Mouse (Mus musculus): ENCODE results near the gene Masp1. TPM values are rescaled to one million over a fixed set of nuclear protein-coding genes. Genes with fewer than 3 reads are reported as not detected.

The Masp1 gene
- polyA plus RNA-seq, 1 experiment, result 14.2 TPM

DNA sequence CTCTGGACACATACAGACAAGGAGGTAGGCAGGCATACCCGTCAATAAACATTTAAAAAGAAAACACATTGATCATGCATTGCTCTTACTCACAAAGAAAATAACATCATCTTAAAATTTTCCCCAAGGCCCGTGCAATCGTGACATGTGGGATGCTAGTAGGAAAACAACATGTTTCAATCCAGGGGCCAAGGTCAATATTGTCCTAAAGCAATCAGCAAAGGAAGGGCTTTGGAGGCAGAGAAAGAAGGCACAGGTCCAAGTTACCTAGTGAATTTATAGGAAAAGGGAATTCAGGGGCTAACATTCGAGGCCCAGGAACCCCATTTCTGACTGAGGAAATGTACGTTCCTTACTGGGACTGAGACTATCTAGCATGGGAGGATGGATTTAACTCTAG, 3.4 kb downstream of the Masp1 start:
- H3K27ac ChIP-seq (ENCODE audit: insufficient read depth, low read length), result no peak overlapping the region
- H3K4me1 ChIP-seq (ENCODE audit: control insufficient read depth, insufficient read depth, low read length), result peaks cover 8% of the 10 kb centered on the region; the same call in 1 of the 2 replicates
- TF ChIP-seq POLR2A (IDR thresholded peaks at IDR 0.05; ENCODE audit: extremely low read depth, insufficient read depth, low read length) (no peak), CTCF (IDR thresholded peaks at IDR 0.05; ENCODE audit: extremely low read depth, insufficient read depth, low read length) (no peak)
- H3K4me3 ChIP-seq (ENCODE audit: insufficient read depth, low read length), result no peak overlapping the region

DNA sequence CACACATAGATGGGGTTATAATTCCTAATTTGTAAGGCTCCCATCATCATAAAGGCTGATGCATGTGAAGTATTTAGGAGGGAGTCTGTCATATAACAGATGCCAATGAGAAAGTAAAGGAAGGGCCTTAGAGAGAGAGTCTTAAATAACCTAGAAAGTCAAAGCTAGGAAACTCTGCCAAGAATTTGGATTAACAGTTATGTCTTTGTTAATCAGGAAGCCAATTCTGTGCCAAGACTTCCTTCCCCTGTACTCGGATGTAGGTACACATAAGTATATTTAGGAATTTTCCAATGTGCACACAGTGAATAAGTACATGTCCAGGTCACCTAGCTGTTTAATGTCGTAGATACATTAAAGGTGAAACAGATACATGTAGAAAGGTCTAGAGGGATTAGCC, 4.0 kb downstream of the Masp1 start:
- Histone ChIP-seq H3K27ac (ENCODE audit: insufficient read depth, low read length) (no peak overlapping the region), H3K4me1 (ENCODE audit: control insufficient read depth, insufficient read depth, low read length) (peaks cover 8% of the 10 kb centered on the region; the same call in 1 of the 2 replicates), H3K4me3 (ENCODE audit: insufficient read depth, low read length) (no peak overlapping the region)
- TF ChIP-seq POLR2A (IDR thresholded peaks at IDR 0.05; ENCODE audit: extremely low read depth, insufficient read depth, low read length), result no peak
- TF ChIP-seq CTCF (IDR thresholded peaks at IDR 0.05; ENCODE audit: extremely low read depth, insufficient read depth, low read length), result no peak

DNA sequence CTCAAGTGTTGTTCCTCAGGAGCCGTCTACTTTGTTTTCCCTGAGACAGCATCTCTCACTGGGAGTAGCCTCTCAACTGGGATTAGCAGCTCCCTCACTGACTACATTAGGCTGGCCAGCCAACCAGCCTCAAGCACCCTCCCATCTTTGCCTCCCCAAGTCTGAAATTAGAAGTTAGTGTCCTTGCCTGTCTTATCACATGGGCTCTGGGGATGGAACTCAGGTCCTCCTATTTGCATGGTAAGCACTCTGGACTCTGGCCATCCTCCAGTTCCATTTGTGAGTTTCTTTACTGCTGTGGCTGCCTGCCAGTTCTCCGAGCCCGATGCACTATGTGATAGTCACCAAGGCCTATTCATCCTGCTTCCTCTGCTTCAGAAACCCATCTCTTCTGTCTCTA, 4.8 kb downstream of the Masp1 start:
- Histone ChIP-seq H3K4me3 (ENCODE audit: insufficient read depth, low read length) (no peak overlapping the region), H3K27ac (ENCODE audit: insufficient read depth, low read length) (no peak overlapping the region), H3K4me1 (ENCODE audit: control insufficient read depth, insufficient read depth, low read length) (peaks cover 8% of the 10 kb centered on the region; the same call in 1 of the 2 replicates)
- TF ChIP-seq POLR2A (IDR thresholded peaks at IDR 0.05; ENCODE audit: extremely low read depth, insufficient read depth, low read length), result no peak
- no peak for TF ChIP-seq CTCF (IDR thresholded peaks at IDR 0.05; ENCODE audit: extremely low read depth, insufficient read depth, low read length)

DNA sequence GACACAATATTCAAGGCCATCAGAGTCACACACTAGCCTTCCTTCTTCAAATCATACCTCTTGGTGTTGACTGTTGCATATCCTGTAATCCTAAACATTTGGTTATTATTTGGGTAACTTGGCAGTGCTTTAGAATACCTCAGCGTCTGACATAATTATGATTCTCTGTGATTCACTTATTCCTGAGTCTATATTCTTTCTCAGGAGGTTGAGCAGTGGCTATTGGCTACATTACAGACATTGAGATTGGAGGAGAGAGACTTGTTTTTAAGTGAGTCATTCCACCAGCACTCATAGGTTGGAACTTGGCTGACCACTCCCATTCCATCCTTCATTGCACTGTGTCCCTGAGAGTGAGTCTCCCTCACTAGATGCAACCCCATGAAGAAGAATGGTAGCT, 7.2 kb downstream of the Masp1 start:
- Histone ChIP-seq H3K4me3 (ENCODE audit: insufficient read depth, low read length) (no peak overlapping the region), H3K4me1 (ENCODE audit: control insufficient read depth, insufficient read depth, low read length) (peaks cover 5% of the 10 kb centered on the region; the same call in 1 of the 2 replicates), H3K27ac (ENCODE audit: insufficient read depth, low read length) (no peak overlapping the region)
- TF ChIP-seq CTCF (IDR thresholded peaks at IDR 0.05; ENCODE audit: extremely low read depth, insufficient read depth, low read length) (no peak), POLR2A (IDR thresholded peaks at IDR 0.05; ENCODE audit: extremely low read depth, insufficient read depth, low read length) (no peak)

DNA sequence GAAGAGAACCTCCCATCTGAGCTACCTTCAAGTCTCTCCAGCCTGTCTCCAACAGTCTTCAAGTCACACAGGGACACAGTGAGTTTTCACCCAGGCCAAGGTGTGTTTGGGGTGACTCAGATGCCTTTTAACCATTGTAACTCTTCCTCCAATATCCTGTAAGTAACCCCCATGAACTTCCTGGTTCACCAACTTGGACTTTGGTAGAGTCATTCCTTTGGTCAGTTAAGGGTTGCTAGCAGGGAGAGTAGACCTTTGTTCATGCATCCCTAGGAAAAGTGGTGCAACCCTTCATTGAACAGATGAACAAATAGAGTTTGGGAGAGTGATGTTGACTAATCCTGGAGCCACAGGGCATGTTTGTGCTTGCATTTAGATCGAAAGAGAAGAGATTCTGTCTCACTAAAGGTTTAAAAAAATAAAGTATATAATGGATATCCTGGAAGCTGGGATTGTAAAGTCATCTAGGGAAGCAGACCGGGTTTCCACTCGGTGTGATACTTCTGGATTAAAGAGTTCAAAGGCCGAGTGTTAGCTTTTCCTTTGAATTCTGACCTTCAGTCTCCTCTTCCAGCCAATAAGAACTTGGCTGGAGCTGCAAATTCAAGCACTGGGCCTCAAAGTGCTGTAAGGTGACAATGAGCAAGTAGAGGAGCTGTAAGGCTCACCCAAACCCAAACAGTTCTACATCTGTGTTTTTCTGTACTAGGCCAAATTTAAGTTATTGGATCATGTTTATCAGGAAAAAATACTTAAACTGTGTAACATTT, 9.3 kb downstream of the Masp1 start:
- H3K4me1 ChIP-seq (ENCODE audit: control insufficient read depth, insufficient read depth, low read length), result no peaks in the 10 kb centered on the region; the same call in 1 of the 2 replicates
- no peak overlapping the region for H3K4me3 ChIP-seq (ENCODE audit: insufficient read depth, low read length)
- H3K27ac ChIP-seq (ENCODE audit: insufficient read depth, low read length), result no peak overlapping the region
- TF ChIP-seq CTCF (IDR thresholded peaks at IDR 0.05; ENCODE audit: extremely low read depth, insufficient read depth, low read length), result no peak
- TF ChIP-seq POLR2A (IDR thresholded peaks at IDR 0.05; ENCODE audit: extremely low read depth, insufficient read depth, low read length), result no peak

DNA sequence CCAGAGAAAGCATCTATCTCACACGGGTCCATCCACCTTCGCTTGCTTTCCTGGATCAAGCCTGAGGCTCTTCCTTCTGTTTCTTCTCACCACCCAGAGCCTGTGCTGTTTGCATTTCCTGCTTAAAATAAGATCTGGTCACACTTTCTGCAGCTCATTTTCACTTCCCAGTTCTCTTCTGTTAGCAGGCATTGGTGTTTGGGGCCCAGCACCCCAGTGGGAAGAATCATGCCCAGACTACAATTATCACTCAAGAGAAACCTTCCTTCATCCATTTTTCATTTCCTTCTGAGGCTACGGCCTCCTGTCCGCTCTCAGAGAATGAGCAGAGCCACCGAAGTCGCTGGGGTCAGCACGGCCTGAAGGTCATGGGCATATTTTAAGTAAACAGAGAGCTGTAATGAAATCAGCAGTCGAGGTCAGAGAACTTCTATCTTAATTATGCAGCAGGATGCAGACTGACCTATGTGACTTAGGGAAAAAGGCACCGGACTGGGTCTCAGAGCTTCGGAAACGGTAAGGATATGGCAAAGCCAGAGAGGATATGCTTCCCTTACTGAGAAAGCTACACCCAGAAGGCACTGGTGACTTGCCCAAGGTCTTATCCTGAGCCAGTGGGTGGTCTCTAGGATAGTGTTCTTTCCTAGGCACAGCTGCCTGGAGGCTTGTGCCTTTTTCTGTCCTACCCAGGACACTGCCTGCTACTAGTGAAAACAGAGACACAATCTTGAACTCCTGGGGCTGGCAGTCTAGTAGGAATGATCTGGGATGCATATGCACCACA, 14.5 kb downstream of the Masp1 start:
- no peaks in the 10 kb centered on the region for H3K4me1 ChIP-seq (ENCODE audit: control insufficient read depth, insufficient read depth, low read length)
- no peak overlapping the region for H3K27ac ChIP-seq (ENCODE audit: insufficient read depth, low read length)
- no peak overlapping the region for H3K4me3 ChIP-seq (ENCODE audit: insufficient read depth, low read length)
- TF ChIP-seq POLR2A (IDR thresholded peaks at IDR 0.05; ENCODE audit: extremely low read depth, insufficient read depth, low read length) (no peak), CTCF (IDR thresholded peaks at IDR 0.05; ENCODE audit: extremely low read depth, insufficient read depth, low read length) (no peak)

DNA sequence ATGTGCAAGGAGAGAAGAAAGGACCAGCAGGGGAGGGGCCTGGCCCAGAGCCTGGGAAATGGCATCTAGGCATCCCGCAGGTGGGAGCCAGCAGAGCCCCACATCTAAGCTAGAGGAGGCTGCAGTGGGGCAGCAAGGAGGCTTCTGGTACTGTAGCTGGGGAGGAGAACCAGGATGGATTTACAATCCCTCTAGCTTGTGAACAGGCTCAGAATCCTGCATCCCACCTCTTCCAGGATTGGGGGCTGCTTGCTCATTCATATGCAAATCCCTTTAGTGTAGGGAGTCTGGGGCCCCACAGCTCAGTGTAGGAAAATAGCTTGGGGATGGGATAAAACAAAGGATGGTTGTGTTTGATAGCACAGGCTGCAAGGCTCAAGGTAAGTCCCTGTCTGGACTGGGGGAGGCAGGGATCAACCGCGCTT, 16.3 kb downstream of the Masp1 start:
- TF ChIP-seq POLR2A (IDR thresholded peaks at IDR 0.05; ENCODE audit: extremely low read depth, insufficient read depth, low read length) (no peak), CTCF (IDR thresholded peaks at IDR 0.05; ENCODE audit: extremely low read depth, insufficient read depth, low read length) (no peak)
- Histone ChIP-seq H3K27ac (ENCODE audit: insufficient read depth, low read length) (no peak overlapping the region), H3K4me3 (ENCODE audit: insufficient read depth, low read length) (no peak overlapping the region), H3K4me1 (ENCODE audit: control insufficient read depth, insufficient read depth, low read length) (no peaks in the 10 kb centered on the region)

DNA sequence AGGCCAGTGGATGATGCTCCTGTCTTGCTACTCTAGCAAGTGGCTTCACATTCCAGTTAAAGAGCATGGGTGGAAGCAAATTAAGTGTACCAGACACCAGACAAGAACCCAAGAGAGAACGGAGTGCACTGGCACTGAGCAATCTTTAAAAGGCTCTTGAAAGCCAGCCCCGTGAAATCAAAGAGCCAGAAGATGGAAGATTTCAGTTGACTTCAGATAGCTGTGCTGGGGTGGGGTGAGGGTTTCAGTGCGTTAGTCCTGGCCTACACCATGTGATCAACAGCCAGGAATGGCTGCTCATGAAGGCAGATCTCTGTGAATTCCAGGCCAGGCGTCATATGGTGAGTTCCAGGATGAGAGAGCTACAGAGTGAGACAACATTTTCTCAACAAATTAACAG, 17.3 kb downstream of the Masp1 start:
- Histone ChIP-seq H3K27ac (ENCODE audit: insufficient read depth, low read length) (no peak overlapping the region), H3K4me1 (ENCODE audit: control insufficient read depth, insufficient read depth, low read length) (peaks cover 4% of the 10 kb centered on the region), H3K4me3 (ENCODE audit: insufficient read depth, low read length) (no peak overlapping the region)
- TF ChIP-seq POLR2A (IDR thresholded peaks at IDR 0.05; ENCODE audit: extremely low read depth, insufficient read depth, low read length), result no peak
- no peak for TF ChIP-seq CTCF (IDR thresholded peaks at IDR 0.05; ENCODE audit: extremely low read depth, insufficient read depth, low read length)

DNA sequence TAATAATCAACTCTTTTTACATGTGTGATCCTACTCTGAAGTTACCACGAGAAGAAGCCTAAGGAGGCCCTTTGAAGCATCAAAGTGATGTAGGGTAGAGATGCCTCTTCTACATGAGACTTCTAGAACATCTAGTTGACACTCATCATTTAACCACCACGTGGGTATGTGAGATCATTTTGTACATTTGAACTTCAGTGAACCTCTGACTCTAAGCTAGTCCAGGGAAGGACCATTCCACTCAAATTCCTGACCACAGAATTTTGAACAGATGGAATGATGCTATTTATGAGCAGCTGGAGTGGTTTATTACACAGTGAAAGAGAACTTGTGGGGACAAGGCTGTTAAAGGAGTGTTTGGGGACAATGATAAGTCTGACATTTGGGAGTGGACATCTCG, 18.1 kb downstream of the Masp1 start:
- Histone ChIP-seq H3K4me3 (ENCODE audit: insufficient read depth, low read length) (no peak overlapping the region), H3K4me1 (ENCODE audit: control insufficient read depth, insufficient read depth, low read length) (peaks cover 4% of the 10 kb centered on the region), H3K27ac (ENCODE audit: insufficient read depth, low read length) (no peak overlapping the region)
- no peak for TF ChIP-seq POLR2A (IDR thresholded peaks at IDR 0.05; ENCODE audit: extremely low read depth, insufficient read depth, low read length)
- no peak for TF ChIP-seq CTCF (IDR thresholded peaks at IDR 0.05; ENCODE audit: extremely low read depth, insufficient read depth, low read length)
